Mouse (Mus musculus) urinary bladder, postnatal 36 days (tissue): ENCODE measurements around the gene Tnfrsf11a.
"Not testable (repeated sequence)": the region's sequence is repeated elsewhere in the genome, so short reads cannot be mapped to it uniquely, and the experiment has no call there.

Experiments
- DNase-seq, 2 experiments: peaks; one replicate each; pipeline ENCODE4 v3.0.0; 2022; ENCODE audit warnings: low spot score in 2 of 2, mixed read lengths in 1 of 2

Tnfrsf11a gene

DNA sequence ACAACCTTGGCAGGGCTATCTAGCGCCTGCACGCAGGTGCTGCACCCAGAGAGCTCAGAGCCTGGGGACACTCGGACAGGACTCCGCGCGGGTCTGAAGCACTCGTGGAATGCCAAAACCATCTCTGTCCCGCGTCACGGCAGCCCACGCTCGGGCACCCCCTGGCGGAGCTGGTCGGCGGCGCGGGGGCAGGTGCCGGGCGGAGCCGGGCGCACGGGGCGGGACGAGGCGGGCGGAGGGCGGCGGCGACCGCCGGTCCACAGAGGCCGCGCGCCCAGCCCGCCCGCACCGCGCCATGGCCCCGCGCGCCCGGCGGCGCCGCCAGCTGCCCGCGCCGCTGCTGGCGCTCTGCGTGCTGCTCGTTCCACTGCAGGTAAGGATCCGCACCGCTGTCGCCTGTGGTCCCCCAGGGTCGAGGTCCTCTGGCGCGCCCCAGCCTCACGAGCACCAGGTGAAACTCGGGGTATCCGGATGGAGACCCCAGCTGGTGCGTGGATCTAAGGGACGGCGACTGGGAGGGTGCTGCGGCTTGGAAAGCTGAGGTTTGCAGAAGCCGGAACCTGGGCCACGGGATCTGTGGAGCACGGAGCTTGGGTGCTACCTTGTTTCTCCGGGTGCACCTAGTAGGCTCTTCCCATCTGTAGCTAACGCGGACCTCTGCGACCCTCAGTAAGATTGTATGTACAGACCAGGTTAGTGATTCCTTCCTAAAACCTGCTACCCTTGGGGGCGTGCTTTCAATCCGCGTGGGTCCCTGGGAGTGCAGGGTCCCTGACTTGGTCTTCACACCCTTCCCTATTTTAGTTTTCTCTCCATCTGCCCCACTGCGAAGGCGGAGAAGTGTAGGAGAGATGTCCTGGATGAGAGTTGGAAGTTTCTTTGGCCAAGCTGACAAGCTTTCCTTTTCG, at the start of gene Tnfrsf11a:
Gene Tnfrsf11a (plus strand): TSS at position 262 of the 908 bp plus-strand sequence.
- peak; percentile 49 to 66 for DNase-seq

DNA sequence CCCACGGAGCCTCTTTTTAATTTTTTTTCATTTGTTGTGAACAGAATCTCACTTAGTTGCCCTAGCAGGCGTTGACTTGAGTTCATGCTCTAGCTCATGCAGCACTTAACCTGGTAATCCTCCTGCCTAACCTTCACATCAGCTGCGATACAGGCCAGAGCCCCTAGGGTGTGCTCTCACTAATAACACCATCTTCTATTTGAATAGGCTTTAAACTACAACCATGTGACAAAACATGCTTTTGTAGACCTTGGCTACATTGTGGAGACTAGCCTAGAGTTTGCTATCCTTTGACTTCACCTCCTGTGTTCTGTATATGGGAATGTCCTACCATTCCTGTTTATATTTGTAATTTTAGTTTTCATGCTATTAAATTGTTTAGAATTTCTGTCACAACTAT, 45.2 kb upstream of the Tnfrsf11a start:
- no peak for DNase-seq

GRCm38 (mm10) chr1:105738334-105738733, 42.2 kb upstream of the Tnfrsf11a start:
- no peak for DNase-seq

GRCm38 (mm10) chr1:105739493-105739892, 41.0 kb upstream of the Tnfrsf11a start:
- DNase-seq, result no peak

- no peak for DNase-seq
Observed at GRCm38 (mm10) chr1:105742481-105742880, 38.0 kb upstream of the Tnfrsf11a start.

DNA sequence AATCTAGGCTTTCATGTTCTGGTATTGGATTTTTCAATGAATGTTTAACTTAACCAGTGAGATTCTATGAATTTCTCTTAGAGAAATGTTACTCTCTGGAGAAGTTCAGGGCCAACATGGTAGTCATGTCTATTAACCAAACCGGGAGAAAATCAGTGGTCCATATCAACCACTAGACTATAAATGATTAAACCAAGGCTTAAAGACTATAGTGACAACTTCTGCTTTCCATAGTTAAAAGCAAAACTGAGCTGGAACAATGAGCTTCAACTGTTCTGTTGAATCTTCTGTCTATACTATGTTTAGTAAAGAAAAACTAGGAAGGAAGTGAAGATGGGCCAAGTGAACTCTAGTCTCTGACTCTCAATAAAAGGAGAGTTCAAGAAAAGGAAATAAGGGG, 34.1 kb upstream of the Tnfrsf11a start:
- DNase-seq, result no peak

DNA sequence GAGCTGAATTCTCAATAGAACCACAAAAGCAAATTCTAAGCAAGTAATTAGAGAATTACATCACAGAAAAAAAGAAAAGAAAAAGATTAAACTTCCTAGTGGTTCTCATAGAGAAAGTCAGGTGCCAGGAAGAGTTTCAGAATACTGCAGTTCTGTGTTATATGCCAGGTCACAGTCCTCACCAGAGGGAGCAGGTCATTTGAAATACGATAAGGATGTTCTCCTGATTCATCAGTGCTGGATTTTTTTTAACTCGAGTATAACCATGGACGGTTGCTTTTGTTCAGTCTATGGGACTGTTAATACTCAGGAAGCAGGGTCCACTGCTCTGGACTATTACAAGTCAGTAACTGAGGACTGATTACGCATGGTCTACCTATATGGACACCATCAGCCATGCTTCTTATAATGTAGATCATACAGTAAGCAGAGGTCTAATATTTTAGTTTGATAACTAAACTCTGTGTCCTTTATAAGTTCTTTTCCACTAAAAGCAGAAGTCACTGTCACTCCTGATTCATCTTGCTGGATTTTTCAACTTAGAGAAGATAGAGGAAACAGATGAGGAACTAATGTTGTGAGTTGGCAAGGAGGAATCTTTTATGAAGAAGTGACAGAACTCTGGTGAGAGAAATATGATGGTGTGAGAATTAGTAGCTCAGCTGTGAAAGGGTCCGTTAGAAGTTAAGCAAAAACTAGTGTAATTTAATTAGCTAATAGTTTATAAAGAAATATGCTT, 33.5 kb upstream of the Tnfrsf11a start:
- no peak for DNase-seq

DNA sequence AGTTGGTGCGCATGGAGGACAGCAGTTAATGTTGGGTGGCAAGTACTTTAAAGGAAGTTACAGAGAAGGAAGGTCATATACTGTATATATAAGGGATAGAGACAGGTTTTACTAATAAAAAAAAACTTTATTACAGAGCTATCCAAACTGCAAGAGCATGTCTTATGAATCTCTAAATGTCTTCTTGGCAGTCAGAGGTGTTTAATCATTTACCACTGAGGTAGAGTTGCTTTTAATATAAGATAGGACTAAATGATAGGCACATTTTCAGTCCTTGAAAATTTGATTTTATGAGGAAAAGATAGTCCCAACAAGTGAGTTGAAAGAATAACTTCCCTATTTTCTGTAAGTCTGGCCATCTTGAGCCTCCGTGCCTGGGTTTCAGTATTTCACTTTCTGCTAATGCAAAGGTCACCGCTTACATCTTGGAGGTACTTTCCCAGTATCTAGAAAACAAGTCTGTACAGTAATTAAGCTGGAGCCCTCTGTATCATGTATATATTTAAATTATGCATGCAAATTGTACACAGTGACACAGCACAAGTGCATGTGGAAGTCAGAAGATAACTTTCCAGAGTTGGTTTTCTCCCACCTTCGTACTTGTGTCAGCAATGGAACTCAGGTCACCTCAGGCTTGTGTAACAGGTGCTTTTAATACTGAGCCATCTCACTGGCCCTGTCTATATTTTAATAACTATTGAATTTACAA, 32.3 kb upstream of the Tnfrsf11a start:
- DNase-seq, result no peak

DNA sequence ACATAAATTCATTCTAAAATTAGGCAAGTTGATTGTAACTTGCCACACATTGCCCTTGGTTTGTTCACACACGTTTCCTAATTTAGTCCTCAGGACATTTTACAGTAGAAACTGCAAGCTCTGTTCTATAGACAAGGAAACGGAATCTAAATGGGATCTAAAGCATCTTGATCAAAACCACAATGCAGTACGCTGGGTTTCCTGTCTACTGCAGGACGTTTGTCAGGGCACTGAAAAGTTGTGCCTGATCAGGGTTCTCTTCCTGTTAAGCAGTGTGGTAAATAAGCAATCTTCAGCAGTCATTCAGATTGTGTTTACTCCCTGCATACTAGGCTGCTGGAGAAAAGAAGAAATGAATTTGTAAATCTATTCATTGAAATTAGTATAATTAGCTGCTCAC, 28.3 kb upstream of the Tnfrsf11a start:
- no peak for DNase-seq

DNA sequence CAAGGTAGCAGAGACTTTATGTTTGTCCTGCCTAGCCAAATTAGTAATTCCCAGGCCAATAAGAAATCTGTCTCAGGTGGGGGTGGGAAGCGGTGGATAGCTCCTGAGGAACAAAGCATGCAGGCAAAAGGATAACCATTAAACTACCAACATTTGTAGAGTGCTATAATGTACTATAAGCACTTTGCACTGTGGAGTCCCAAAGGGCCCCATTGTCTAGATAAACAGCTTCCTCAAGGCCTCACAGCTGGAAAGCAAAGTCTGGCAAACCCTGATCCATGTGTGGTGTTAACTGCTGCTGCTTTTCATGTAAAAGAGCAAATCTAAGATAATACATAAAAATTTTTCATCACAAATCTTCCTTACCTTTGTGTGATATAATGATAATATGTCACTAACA, 27.6 kb upstream of the Tnfrsf11a start:
- no peak for DNase-seq

- no peak for DNase-seq
Observed at GRCm38 (mm10) chr1:105758798-105759197, 21.7 kb upstream of the Tnfrsf11a start.

GRCm38 (mm10) chr1:105759422-105760165, 20.9 kb upstream of the Tnfrsf11a start:
- no peak for DNase-seq

DNA sequence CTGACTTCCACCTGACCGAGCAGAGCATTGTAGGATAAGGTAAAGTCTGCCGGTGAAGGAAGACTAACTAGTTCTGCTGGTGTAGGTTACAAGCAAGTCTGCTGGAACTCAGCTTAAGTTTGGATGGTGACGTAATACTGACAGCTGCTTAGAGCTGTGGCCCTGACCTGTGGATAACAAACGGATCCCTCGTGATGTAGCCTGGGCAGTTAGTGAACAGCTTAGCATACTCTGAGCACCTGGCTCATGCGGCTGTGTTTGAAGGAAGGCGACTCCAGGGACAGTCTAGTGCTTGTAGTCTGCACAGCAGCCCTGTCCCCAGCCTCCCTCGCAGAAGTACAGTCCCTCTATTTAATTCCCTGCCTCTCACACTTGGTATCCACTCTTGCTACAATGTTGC, 14.9 kb upstream of the Tnfrsf11a start:
- no peak for DNase-seq

DNA sequence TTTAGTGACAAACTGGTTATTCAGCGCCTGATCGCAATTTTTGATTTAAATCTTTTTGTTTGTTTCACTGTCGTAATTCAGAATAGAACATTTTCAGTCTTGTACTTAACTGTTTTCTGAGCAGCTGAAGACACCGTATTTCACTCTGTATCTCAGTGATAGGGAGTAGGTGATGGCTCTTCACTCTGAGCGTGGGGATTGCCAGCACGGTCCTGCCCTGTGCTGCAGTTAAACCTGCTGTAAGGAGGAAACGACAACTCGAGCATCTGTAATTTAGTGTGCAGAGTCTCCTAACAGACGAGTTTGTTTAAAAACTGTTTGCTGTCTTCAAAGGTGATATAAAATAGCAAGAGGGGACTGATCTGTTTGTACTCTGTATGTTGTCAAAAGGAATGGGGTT, 14.4 kb upstream of the Tnfrsf11a start:
- not testable (repeated sequence) for DNase-seq

GRCm38 (mm10) chr1:105768397-105768796, 12.1 kb upstream of the Tnfrsf11a start:
- no peak for DNase-seq

GRCm38 (mm10) chr1:105770685-105771084, 9.8 kb upstream of the Tnfrsf11a start:
- no peak for DNase-seq

GRCm38 (mm10) chr1:105776426-105776825, 4.1 kb upstream of the Tnfrsf11a start:
- no peak for DNase-seq

- no peak for DNase-seq
Observed at GRCm38 (mm10) chr1:105780079-105780456, 450 bp upstream of the Tnfrsf11a start.

DNA sequence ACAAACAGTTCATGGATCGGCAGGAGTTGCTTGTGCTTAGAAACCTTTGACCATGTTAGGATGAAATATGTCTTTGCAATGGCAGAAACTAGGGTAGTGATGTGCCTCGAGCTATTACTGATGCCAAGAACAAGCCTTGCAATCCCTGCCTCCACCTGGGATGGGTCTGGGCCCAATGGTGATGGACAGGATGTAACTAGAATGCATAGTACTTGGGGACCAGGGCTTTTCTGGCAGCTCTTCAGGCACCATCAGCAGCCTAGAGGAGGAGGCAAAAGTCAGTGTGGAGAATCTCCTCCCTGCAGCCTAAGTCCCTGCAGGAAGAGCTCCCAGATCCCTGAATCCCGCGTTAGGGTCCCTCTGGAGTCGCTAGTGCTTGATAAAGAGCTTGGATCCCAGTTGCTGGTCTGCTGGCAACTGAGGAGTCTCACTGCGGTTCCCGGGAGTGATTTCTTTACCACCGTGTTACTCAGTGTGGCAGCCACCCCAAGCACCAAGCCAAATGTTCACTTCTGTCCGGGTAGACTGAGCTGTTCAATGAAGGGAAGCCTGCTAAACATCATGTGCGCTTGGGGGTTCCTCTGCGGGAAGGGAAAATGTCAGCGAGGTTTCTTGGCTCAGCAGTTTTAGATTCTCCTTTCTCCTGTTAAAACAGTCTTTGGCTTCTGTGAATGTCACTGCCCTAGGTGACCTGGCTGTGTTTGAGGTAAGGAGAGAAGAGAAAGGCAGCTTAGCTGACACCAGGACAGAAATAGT, 1.1 kb downstream of the Tnfrsf11a start:
- no peak for DNase-seq

DNA sequence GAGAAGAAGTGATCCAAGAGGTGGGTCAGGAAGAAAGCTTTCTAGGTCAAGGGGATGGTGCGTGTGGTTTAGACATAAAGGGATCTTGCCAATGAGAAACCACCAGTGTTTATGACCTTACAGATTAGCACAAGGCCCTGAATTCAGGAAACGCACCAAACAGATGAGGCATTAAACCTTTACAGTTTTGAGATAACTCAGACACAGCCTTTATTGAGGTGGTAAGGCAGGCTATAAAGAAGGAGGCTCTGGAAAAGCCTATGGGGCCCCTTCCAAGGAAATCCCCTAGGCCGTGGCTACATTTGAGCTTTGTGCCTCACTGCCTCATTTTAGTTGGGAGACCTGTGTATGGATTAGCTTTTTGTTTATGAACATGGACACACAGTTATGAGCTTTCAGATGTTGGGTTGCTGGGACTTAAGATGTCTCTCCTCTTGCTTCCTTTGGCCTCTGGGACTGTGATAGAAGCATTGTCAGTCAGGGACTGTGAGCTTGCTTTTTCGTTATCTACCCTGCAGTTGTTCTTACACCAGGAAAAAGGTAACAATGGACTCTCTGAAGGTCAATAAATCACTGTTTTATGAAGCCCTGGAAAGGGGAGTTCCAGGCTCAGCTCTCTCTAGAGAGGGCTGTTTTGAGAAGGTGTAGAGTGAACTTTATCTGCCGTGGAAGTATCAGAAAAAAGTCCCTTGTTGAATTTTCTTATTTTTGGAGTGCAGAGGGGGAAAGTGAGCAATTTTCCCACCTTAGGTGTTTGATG, 3.9 kb downstream of the Tnfrsf11a start:
- DNase-seq, result no peak
